Mouse (Mus musculus) heart, postnatal 14 days (tissue): ENCODE results near the gene Daxx. TPM values are rescaled to one million over a fixed set of nuclear protein-coding genes. Genes with fewer than 3 reads are reported as not detected.
"Not testable (repeated sequence)": the region's sequence is repeated elsewhere in the genome, so short reads cannot be mapped to it uniquely, and the experiment has no call there.

Experiments used
- DNase-seq, 2 experiments: peaks; one replicate each; pipeline ENCODE4 v3.0.0; 2021 to 2022
- intact Hi-C: fragments of 180-260 bp; cut with DNase I; formaldehyde crosslinking; loops from one replicate; pipeline ENCODE4 v1.15.1; 2025
- total RNA-seq, 2 experiments: library from RNA; stranded (reverse); gene quantifications; 2 replicates each; pipeline ENCODE4 v1.2.3; 2021

Daxx gene
- total RNA-seq, 2 experiments from 2014 or later, result 11.3 to 13.7 TPM

- intact Hi-C loops, result no loop called here
- DNase-seq, result no peak
Observed at GRCm38 (mm10) chr17:33935422-33936055, 26.3 kb downstream of the Daxx start.

- intact Hi-C loops, result no loop called here
Observed at GRCm38 (mm10) chr17:33936993-33937392, 27.8 kb downstream of the Daxx start.

DNA sequence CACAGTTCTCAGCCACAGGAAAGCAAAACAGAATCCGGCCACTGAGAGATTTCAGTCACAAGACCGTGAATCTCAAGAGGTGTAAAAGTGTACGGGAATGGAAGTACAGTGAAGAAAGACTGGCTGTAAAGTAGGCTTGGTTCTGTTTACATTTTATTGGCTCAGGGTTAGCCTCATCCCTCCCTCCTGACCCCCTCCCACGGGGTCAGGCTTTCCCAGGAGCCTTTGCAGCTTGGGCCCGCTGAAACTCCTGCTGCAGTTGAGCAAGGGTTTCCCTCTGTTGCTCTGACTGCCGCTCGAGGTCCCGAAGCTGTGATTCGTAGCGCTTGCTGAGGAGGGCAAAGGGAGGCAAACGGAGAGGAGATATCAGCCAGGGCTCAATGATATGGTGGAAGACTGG, 29.6 kb downstream of the Daxx start:
- intact Hi-C loops, result no loop called here
- no peak for DNase-seq

More at GRCm38 (mm10) chr17:33936993-33937392, 27.8 kb downstream of the Daxx start:
- no peak for DNase-seq

GRCm38 (mm10) chr17:33940206-33940805, 31.1 kb downstream of the Daxx start, which contains the start of the genes Pfdn6 and Wdr46:
TSS of gene Pfdn6 (minus strand) at chr17:33940343.
TSS of gene Wdr46 (plus strand) at chr17:33940660.
- DNase-seq, result peak; percentile 86 to 92
- intact Hi-C loops, result no loop called here

- intact Hi-C loops, result no loop called here
- DNase-seq, result no peak
Observed at GRCm38 (mm10) chr17:33940981-33941380, 31.8 kb downstream of the Daxx start.

- intact Hi-C loops, result no loop called here
- DNase-seq, result no peak
Observed at GRCm38 (mm10) chr17:33941381-33941780, 32.2 kb downstream of the Daxx start.

- no peak for DNase-seq
- intact Hi-C loops, result no loop called here
Observed at GRCm38 (mm10) chr17:33943454-33943853, 34.2 kb downstream of the Daxx start.

DNA sequence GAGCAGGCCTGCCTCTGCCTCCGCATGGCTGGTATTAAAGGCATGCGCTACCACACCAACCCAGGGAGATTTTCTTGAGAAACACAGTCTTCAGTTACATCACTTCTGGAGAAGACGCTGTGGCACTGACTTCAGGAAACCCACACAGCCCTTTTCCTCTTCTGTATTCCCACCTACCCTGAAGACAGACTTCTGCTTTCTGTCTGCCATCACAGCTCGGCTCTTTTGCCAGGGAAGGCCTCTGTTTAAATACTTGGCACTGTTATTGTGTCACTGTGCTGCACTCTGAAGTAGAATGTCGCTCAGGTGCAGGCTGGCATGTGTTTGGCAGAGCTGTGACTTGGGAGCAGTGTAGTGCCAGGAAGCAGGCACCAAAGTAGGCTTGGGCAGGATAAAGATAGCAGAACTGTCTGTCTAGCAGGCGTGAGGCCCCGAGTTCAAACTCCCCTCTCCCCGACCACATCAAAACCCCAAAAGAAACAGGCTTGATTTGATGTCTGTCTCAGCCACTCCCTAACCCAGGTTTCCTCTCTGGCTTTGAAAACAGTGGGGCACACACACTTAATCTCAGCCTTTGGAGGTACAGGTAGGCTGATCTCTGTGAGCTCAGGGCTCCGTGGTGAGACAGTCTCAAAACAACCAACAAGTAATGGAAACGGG, 38.3 kb downstream of the Daxx start:
- DNase-seq, result no peak
- intact Hi-C loops, result no loop called here

- intact Hi-C loops, result no loop called here
- no peak for DNase-seq
Observed at GRCm38 (mm10) chr17:33948090-33948904, 39.1 kb downstream of the Daxx start.

DNA sequence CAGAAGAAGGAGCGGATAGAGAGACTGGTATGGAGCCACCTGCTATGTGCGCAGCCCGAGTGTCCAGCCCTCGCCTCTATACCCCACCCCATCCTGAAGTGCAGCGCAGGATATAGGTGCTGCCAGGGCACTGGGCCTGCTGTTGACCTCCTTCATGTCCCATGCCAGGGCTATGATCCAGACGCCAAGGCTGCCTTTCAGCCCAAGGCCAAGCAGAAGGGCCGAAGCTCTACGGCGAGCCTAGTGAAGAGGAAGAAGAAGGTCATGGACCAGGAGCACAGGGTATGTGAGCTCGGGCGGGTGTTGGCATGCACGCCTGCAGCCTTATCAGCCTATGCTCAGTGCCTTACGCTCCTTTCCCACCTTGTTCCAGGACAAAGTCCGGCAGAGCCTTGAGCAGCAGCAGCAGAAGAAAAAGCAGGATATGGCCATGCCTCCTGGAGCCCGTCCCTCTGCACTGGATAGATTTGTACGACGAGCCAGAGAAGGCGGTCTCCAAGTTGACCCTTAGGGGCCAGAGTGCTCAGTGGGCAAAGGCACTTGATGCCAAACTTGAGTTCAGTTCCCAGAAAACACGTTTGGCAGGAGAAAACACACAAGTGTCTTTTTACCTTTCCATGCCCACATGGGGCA, 39.8 kb downstream of the Daxx start:
- intact Hi-C loops, result no loop called here
- DNase-seq, result no peak

- no peak for DNase-seq
- intact Hi-C loops, result no loop called here
Observed at GRCm38 (mm10) chr17:33950131-33950625, 41.0 kb downstream of the Daxx start.

- intact Hi-C loops, result no loop called here
- DNase-seq, result peak; percentile 72 to 78
Observed at GRCm38 (mm10) chr17:33951021-33951946, 42.1 kb downstream of the Daxx start, which contains the start of gene B3galt4. TSS of gene B3galt4 (minus strand) at chr17:33951488.

GRCm38 (mm10) chr17:33952015-33952414, 42.8 kb downstream of the Daxx start:
- intact Hi-C loops, DNase-seq: not testable (repeated sequence)

GRCm38 (mm10) chr17:33952879-33953278, 43.7 kb downstream of the Daxx start:
- no peak for DNase-seq
- intact Hi-C loops, result no loop called here

DNA sequence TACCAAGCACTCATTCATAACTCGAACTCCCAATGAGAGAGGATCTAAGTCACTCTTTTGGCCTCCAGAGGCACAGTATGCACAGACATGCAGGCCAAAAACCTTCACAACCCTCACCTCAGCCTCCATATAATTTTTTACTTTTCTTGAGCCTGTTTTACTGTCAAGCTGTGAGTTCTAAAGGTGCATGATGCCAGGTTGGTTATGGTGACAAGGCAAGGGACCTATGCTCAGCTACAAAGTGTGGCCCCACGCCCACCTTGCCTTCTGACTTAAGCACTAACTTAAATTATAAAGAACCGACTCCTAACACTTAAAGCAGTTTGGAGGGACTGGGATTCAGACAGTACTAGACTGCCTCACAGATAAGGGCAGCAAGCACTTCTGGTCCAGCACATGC, 44.1 kb downstream of the Daxx start:
- DNase-seq, result no peak
- intact Hi-C loops, result no loop called here

GRCm38 (mm10) chr17:33953961-33954565, 44.8 kb downstream of the Daxx start:
- DNase-seq, result no peak
- intact Hi-C loops, result no loop called here

GRCm38 (mm10) chr17:33954646-33955554, 45.7 kb downstream of the Daxx start:
- intact Hi-C loops, result loop anchor here (5.0 kb wide), 1 partner anchor 67 kb away; the partner anchor contains the start of gene Ring1
- peak in 1 of 2 experiments; percentile 60 for DNase-seq
